In genomic region chr10:37797701-37798100, GRCm38 (mm10) we compare ENCODE assay signal across 23 mouse cellular contexts.
DNase-seq lines count a peak whose midpoint lies in the region; ATAC-seq and TF ChIP-seq lines count a peak whose summit lies in the region.
"Had no signal": no experiment of that assay in that cellular context is flagged by ENCODE, and none has a peak within 500 bp of the region (broad histone marks: within the 10 kb centered on the region; RNA-seq: fewer than 3 reads in every experiment).

No protein-coding gene starts in this region.

- H3K27me3 ChIP-seq in embryonic facial prominence, embryonic 14.5 days (replicated peaks; ENCODE audit: control insufficient read depth, insufficient read depth, low read length), result no peaks in the 10 kb centered on the region
- H3K27me3 ChIP-seq in limb, embryonic 15.5 days, result no peaks in the 10 kb centered on the region
- H3K27me3 ChIP-seq: embryonic facial prominence, embryonic 13.5 days; hindbrain, embryonic 12.5 days; hindbrain, embryonic 15.5 days had no signal

- no peak for TF ChIP-seq CTCF in brain, embryonic 14.5 days (IDR thresholded peaks at IDR 0.05; ENCODE audit: borderline replicate concordance, extremely low read depth, insufficient read depth, insufficient read length)

- H3K36me3 ChIP-seq in embryonic facial prominence, embryonic 14.5 days (ENCODE audit: control insufficient read depth, insufficient read depth, low read length), result no peaks in the 10 kb centered on the region
- no peaks in the 10 kb centered on the region for H3K36me3 ChIP-seq in limb, embryonic 15.5 days
- H3K36me3 ChIP-seq: embryonic facial prominence, embryonic 13.5 days; hindbrain, embryonic 12.5 days; hindbrain, embryonic 15.5 days had no signal

- H3K4me1 ChIP-seq in embryonic facial prominence, embryonic 14.5 days (ENCODE audit: control insufficient read depth, insufficient read depth, low read length), result peaks cover 3% of the 10 kb centered on the region; the same call in 1 of the 2 replicates
- H3K4me1 ChIP-seq in limb, embryonic 15.5 days, result peaks cover 5% of the 10 kb centered on the region; the same call in 1 of the 2 replicates
- H3K4me1 ChIP-seq: embryonic facial prominence, embryonic 13.5 days; hindbrain, embryonic 12.5 days; hindbrain, embryonic 15.5 days had no signal

- WGBS in embryonic facial prominence, embryonic 14.5 days, result 30% methylated on average over 5 of the region's 5 CpGs
- 37% methylated on average over 5 of the region's 5 CpGs for WGBS in limb, embryonic 15.5 days

- no peak for ATAC-seq in embryonic facial prominence, embryonic 14.5 days (ENCODE audit: low read depth)
- ATAC-seq in limb, embryonic 15.5 days (ENCODE audit: insufficient number of reproducible peaks, low FRiP score, low TSS enrichment, low read depth), result no peak
- ATAC-seq: CD4-positive, CD25-positive, alpha-beta regulatory T cell, adult 4 months; forebrain, embryonic 14.5 days; forebrain, postnatal 0 days; intestine, postnatal 0 days had no signal

- DNase-seq in embryo, embryonic 11 days, result peak; percentile 12
- no peak for DNase-seq in embryo, embryonic 9.5 days (ENCODE audit: extremely low spot score)
- DNase-seq in brain, embryonic 14.5 days (ENCODE audit: low read depth), result peak; percentile 20
- DNase-seq in embryonic facial prominence, embryonic 14.5 days (ENCODE audit: low spot score), result peak; percentile 72
- DNase-seq in thymus, postnatal 14 days, result no peak
- no peak for DNase-seq in lung, postnatal 10 days
- DNase-seq: adrenal gland, adult 8-10 months; adrenal gland, postnatal 25 days; cerebellum, adult 18-20 months; cerebellum, adult 9-10 months; cerebellum, postnatal 36 days; forebrain, postnatal 0 days; gastrocnemius, adult 2 months; gastrocnemius, postnatal 14 days; heart, adult 11 months had no signal

- TF ChIP-seq POLR2A in brain, embryonic 14.5 days (IDR thresholded peaks at IDR 0.05; ENCODE audit: borderline replicate concordance, extremely low read depth, insufficient read depth, insufficient read length, poor library complexity, severe bottlenecking), result no peak

- H3K27ac ChIP-seq in embryonic facial prominence, embryonic 14.5 days (replicated peaks; ENCODE audit: low read depth, low read length), result peak overlapping the region; percentile 55
- H3K27ac ChIP-seq in limb, embryonic 15.5 days, result peak overlapping the region; percentile 30; the same call in 1 of the 2 replicates
- H3K27ac ChIP-seq: embryonic facial prominence, embryonic 13.5 days; gastrocnemius, adult 2 months; hindbrain, embryonic 12.5 days; hindbrain, embryonic 15.5 days had no signal

- H3K9me3 ChIP-seq in embryonic facial prominence, embryonic 14.5 days (ENCODE audit: control insufficient read depth, low read length), result no peaks in the 10 kb centered on the region
- H3K9me3 ChIP-seq in limb, embryonic 15.5 days, result no peaks in the 10 kb centered on the region
- H3K9me3 ChIP-seq: embryonic facial prominence, embryonic 13.5 days; hindbrain, embryonic 12.5 days; hindbrain, embryonic 15.5 days had no signal

- no peak overlapping the region for H3K4me2 ChIP-seq in embryonic facial prominence, embryonic 14.5 days (ENCODE audit: low read depth, low read length)
- no peak overlapping the region for H3K4me2 ChIP-seq in limb, embryonic 15.5 days
- H3K4me2 ChIP-seq: embryonic facial prominence, embryonic 13.5 days; heart, embryonic 11.5 days; hindbrain, embryonic 12.5 days; hindbrain, embryonic 15.5 days had no signal

- no peak overlapping the region for H3K9ac ChIP-seq in embryonic facial prominence, embryonic 14.5 days (ENCODE audit: low read depth, low read length)
- H3K9ac ChIP-seq in limb, embryonic 15.5 days, result no peak overlapping the region
- H3K9ac ChIP-seq: embryonic facial prominence, embryonic 13.5 days; forebrain, postnatal 0 days; hindbrain, embryonic 12.5 days; hindbrain, embryonic 15.5 days had no signal

- H3K4me3 ChIP-seq in embryonic facial prominence, embryonic 14.5 days (ENCODE audit: low read depth, low read length), result no peak overlapping the region
- no peak overlapping the region for H3K4me3 ChIP-seq in limb, embryonic 15.5 days
- H3K4me3 ChIP-seq: embryonic facial prominence, embryonic 13.5 days; gastrocnemius, adult 2 months; hindbrain, embryonic 12.5 days; hindbrain, embryonic 15.5 days had no signal

Comparison
In these comparisons a context has a peak if more than half of its experiments do, and no peak if none do; other contexts are left out.
1. DNase-seq: peak in embryo, embryonic 11 days (single experiment), brain, embryonic 14.5 days (single experiment) and embryonic facial prominence, embryonic 14.5 days (single experiment); none in embryo, embryonic 9.5 days (single experiment), thymus, postnatal 14 days (single experiment) and lung, postnatal 10 days (single experiment).